Mouse (Mus musculus) stomach, postnatal 0 days (tissue): ENCODE results near the gene Mast1. TPM values are rescaled to one million over a fixed set of nuclear protein-coding genes. Genes with fewer than 3 reads are reported as not detected.
A peak's percentile ranks its signal among the peaks of the same experiment; 100 is the strongest.

Experiments used
- ATAC-seq: fragments of 200-750 bp; cut with Nextera tagmentation; 2 replicates; pipeline ENCODE4 v1.8.0; 2017; ENCODE audit not compliant: low FRiP score, low TSS enrichment
- DNase-seq: peaks from one replicate; pipeline ENCODE4 v3.0.0-alpha.2; 2016; ENCODE audit warnings: low spot score
- H3K27ac ChIP-seq: fragments of 300-500 bp; sonication (generic); replicated peaks from 2 replicates; pipeline ENCODE4 v1.5.1; 2014; ENCODE audit warnings: mild to moderate bottlenecking, control low read depth
- H3K27me3 ChIP-seq: fragments of 300-500 bp; sonication (generic); 2 replicates; pipeline ENCODE4 v1.6.1; 2014; ENCODE audit warnings: low read length; ENCODE audit not compliant: control insufficient read depth, insufficient read depth
- H3K36me3 ChIP-seq: fragments of 300-500 bp; sonication (generic); 2 replicates; pipeline ENCODE4 v1.6.1; 2014; ENCODE audit warnings: low read length, mixed read lengths; ENCODE audit not compliant: control insufficient read depth, insufficient read depth
- H3K4me1 ChIP-seq: fragments of 300-500 bp; sonication (generic); replicated peaks from 2 replicates; pipeline ENCODE4 v1.6.1; 2014; ENCODE audit warnings: antibody characterized with exemption; ENCODE audit not compliant: control insufficient read depth, insufficient read depth
- H3K4me2 ChIP-seq: fragments of 300-500 bp; sonication (generic); replicated peaks from 2 replicates; pipeline ENCODE4 v1.6.1; 2014; ENCODE audit warnings: low read depth, mild to moderate bottlenecking, control low read depth, moderate library complexity
- H3K4me3 ChIP-seq: fragments of 300-500 bp; sonication (generic); 2 replicates; pipeline ENCODE4 v1.5.1; 2014; ENCODE audit warnings: low read depth, low read length, control low read depth
- H3K9ac ChIP-seq: fragments of 300-500 bp; sonication (generic); 2 replicates; pipeline ENCODE4 v1.6.1; 2014; ENCODE audit warnings: mild to moderate bottlenecking, low read length, control low read depth, mixed read lengths
- H3K9me3 ChIP-seq: fragments of 300-500 bp; sonication (generic); 2 replicates; pipeline ENCODE4 v1.6.1; 2016; ENCODE audit warnings: low read length; ENCODE audit not compliant: control insufficient read depth
- CTCF ChIP-seq: IDR thresholded peaks from 2 replicates; pipeline ENCODE4 v1.5.1; 2016; ENCODE audit warnings: antibody characterized with exemption, low read depth, mild to moderate bottlenecking, moderate library complexity
- EP300 ChIP-seq: optimal IDR thresholded peaks from 2 replicates; pipeline ENCODE3; 2016; ENCODE audit warnings: antibody characterized with exemption
- WGBS: fragments of 180-500 bp; shearing (Covaris S2); extraction: QIAGEN DNeasy Blood & Tissue Kit; methylation state at CpG from one replicate; pipeline ENCODE4 v1.1.7; 2014; 5-methylcytosine and 5-hydroxymethylcytosine counted together
- polyA plus RNA-seq: library from polyadenylated mRNA; unstranded; fragments of >200 nt; fragmentation: Nextera tagmentation; extraction: Ambion mirVana; gene quantifications from 2 replicates; pipeline ENCODE4 v1.2.1, GENCODE M21; 2015

The Mast1 gene
- polyA plus RNA-seq, 1 experiment from 2014 or later, result 0.87 TPM

- Histone ChIP-seq H3K4me3 (no peak overlapping the region), H3K27ac (peak overlapping the region; percentile 98), H3K4me2 (peak overlapping the region; percentile 20), H3K36me3 (no peaks in the 10 kb centered on the region), H3K27me3 (no peaks in the 10 kb centered on the region), H3K9me3 (no peaks in the 10 kb centered on the region), H3K4me1 (peaks cover 33% of the 10 kb centered on the region), H3K9ac (peak overlapping the region; percentile 18; the same call in 1 of the 2 replicates)
- no peak for TF ChIP-seq EP300
- no peak for TF ChIP-seq CTCF
- no peak for ATAC-seq
- WGBS, result 40% methylated on average over 3 of the region's 3 CpGs
- DNase-seq, result peak; percentile 63
Observed at GRCm38 (mm10) chr8:84982499-84983011, 45.4 kb upstream of the Mast1 start.

GRCm38 (mm10) chr8:84981644-84982498, 44.7 kb upstream of the Mast1 start:
- H3K9me3 ChIP-seq, result no peaks in the 10 kb centered on the region
- H3K27ac ChIP-seq, result peak overlapping the region; percentile 98
- H3K9ac ChIP-seq, result peak overlapping the region; percentile 18; the same call in 1 of the 2 replicates
- no peaks in the 10 kb centered on the region for H3K36me3 ChIP-seq
- ATAC-seq, result no peak
- H3K4me1 ChIP-seq, result peaks cover 33% of the 10 kb centered on the region
- no peak overlapping the region for H3K4me3 ChIP-seq
- no peak for TF ChIP-seq EP300
- no peak for TF ChIP-seq CTCF
- peak overlapping the region; percentile 20 for H3K4me2 ChIP-seq
- H3K27me3 ChIP-seq, result no peaks in the 10 kb centered on the region
- WGBS, result 47% methylated on average over 15 of the region's 15 CpGs
- DNase-seq, result peak; percentile 77

GRCm38 (mm10) chr8:84980622-84981358, 43.6 kb upstream of the Mast1 start:
- Histone ChIP-seq H3K36me3 (no peaks in the 10 kb centered on the region), H3K9me3 (no peaks in the 10 kb centered on the region), H3K27ac (peak overlapping the region; percentile 98), H3K4me3 (peak overlapping the region; percentile 80; the same call in 1 of the 2 replicates), H3K4me1 (peaks cover 33% of the 10 kb centered on the region), H3K4me2 (peak overlapping the region; percentile 96), H3K27me3 (no peaks in the 10 kb centered on the region), H3K9ac (peak overlapping the region; percentile 66)
- 26% methylated on average over 11 of the region's 11 CpGs for WGBS
- DNase-seq (peak; percentile 83), ATAC-seq (no peak)
- TF ChIP-seq EP300, result no peak
- TF ChIP-seq CTCF, result no peak

- WGBS, result 2% methylated on average over 31 of the region's 42 CpGs
Observed at GRCm38 (mm10) chr8:84979599-84980421, 42.7 kb upstream of the Mast1 start.

GRCm38 (mm10) chr8:84978248-84978940, 41.2 kb upstream of the Mast1 start, which contains the start of gene Junb:
Junb (minus strand) TSS chr8:84978718.
- Histone ChIP-seq H3K27ac (peak within 1 kb of the TSS; percentile 98), H3K9ac (peak within 1 kb of the TSS; percentile 94), H3K27me3 (no peaks in the 10 kb centered on the region), H3K36me3 (no peaks in the 10 kb centered on the region; the same call in 1 of the 2 replicates), H3K4me3 (peak within 1 kb of the TSS; percentile 80), H3K4me1 (peaks cover 29% of the 10 kb centered on the region), H3K9me3 (no peaks in the 10 kb centered on the region), H3K4me2 (peak within 1 kb of the TSS; percentile 96)
- TF ChIP-seq EP300 (peak; percentile 74), CTCF (no peak)
- ATAC-seq (peak; percentile 50), DNase-seq (peak; percentile 95)
- under 1% methylated on average over 61 of the region's 63 CpGs for WGBS

More at GRCm38 (mm10) chr8:84979599-84980421, 42.7 kb upstream of the Mast1 start:
- no peaks in the 10 kb centered on the region for H3K27me3 ChIP-seq
- H3K4me2 ChIP-seq, result peak overlapping the region; percentile 96
- H3K9ac ChIP-seq, result peak overlapping the region; percentile 66
- DNase-seq, result peak; percentile 97
- no peak for TF ChIP-seq CTCF
- no peak for TF ChIP-seq EP300
- no peaks in the 10 kb centered on the region for H3K36me3 ChIP-seq
- peak; percentile 81 for ATAC-seq
- H3K9me3 ChIP-seq, result no peaks in the 10 kb centered on the region
- peak overlapping the region; percentile 80 for H3K4me3 ChIP-seq
- peak overlapping the region; percentile 98 for H3K27ac ChIP-seq
- H3K4me1 ChIP-seq, result peaks cover 29% of the 10 kb centered on the region
